Mouse (Mus musculus) heart, postnatal 0 days (tissue): ENCODE data around the gene Prim2. TPM values are rescaled to one million over a fixed set of nuclear protein-coding genes. Genes with fewer than 3 reads are reported as not detected.
"Not testable (repeated sequence)": the region's sequence is repeated elsewhere in the genome, so short reads cannot be mapped to it uniquely, and the experiment has no call there.

Experiments
- ATAC-seq: fragments of 200-750 bp; cut with Nextera tagmentation; 2 replicates; pipeline ENCODE4 v1.8.0; 2017; ENCODE audit warnings: low read depth, moderate number of reproducible peaks, moderate library complexity; ENCODE audit not compliant: insufficient read depth
- DNase-seq: peaks from one replicate; pipeline ENCODE4 v3.0.0-alpha.2; 2016; ENCODE audit warnings: low spot score
- H3K27ac ChIP-seq: fragments of 300-500 bp; sonication (generic); 2 replicates; pipeline ENCODE4 v1.5.1; 2014; ENCODE audit warnings: low read depth, mild to moderate bottlenecking
- H3K27me3 ChIP-seq: fragments of 300-500 bp; sonication (generic); 2 replicates; pipeline ENCODE4 v1.6.1; 2014; ENCODE audit warnings: low read length, mixed read lengths; ENCODE audit not compliant: control insufficient read depth, insufficient read depth
- H3K36me3 ChIP-seq: fragments of 300-500 bp; sonication (generic); replicated peaks from 2 replicates; pipeline ENCODE4 v1.6.1; 2014; ENCODE audit warnings: low read length, mixed read lengths; ENCODE audit not compliant: control insufficient read depth, insufficient read depth
- H3K4me1 ChIP-seq: fragments of 300-500 bp; sonication (generic); 2 replicates; pipeline ENCODE4 v1.6.1; 2014; ENCODE audit warnings: antibody characterized with exemption; ENCODE audit not compliant: control insufficient read depth, insufficient read depth
- H3K4me2 ChIP-seq: fragments of 300-500 bp; sonication (generic); 2 replicates; pipeline ENCODE4 v1.6.1; 2014; ENCODE audit warnings: low read depth, mild to moderate bottlenecking, low read length, moderate library complexity
- H3K4me3 ChIP-seq: fragments of 300-500 bp; sonication (generic); 2 replicates; pipeline ENCODE4 v1.5.1; 2014; ENCODE audit warnings: low read depth, low read length
- H3K9ac ChIP-seq: fragments of 300-500 bp; sonication (generic); replicated peaks from 2 replicates; pipeline ENCODE4 v1.6.1; 2014; ENCODE audit warnings: low read depth, low read length, mixed read lengths
- H3K9me3 ChIP-seq: fragments of 300-500 bp; sonication (generic); replicated peaks from 2 replicates; pipeline ENCODE4 v1.6.1; 2016; ENCODE audit warnings: low read length; ENCODE audit not compliant: control insufficient read depth
- CTCF ChIP-seq: IDR thresholded peaks from 2 replicates; pipeline ENCODE4 v1.5.1; 2016; ENCODE audit warnings: antibody characterized with exemption, control low read depth, low read depth
- EP300 ChIP-seq: IDR thresholded peaks from 2 replicates; pipeline ENCODE4 v1.6.1; 2016; ENCODE audit warnings: antibody characterized with exemption, low read depth
- WGBS: fragments of 180-500 bp; shearing (Covaris S2); extraction: QIAGEN DNeasy Blood & Tissue Kit; methylation state at CpG from one replicate; pipeline ENCODE4 v1.1.7; 2014; 5-methylcytosine and 5-hydroxymethylcytosine counted together
- polyA plus RNA-seq: library from polyadenylated mRNA; unstranded; fragments of >200 nt; fragmentation: Nextera tagmentation; extraction: Ambion mirVana; gene quantifications from 2 replicates; pipeline ENCODE4 v1.2.1, GENCODE M21; 2015
- total RNA-seq: library from RNA; depleted of rRNA; stranded (reverse); fragments of >200 nt; gene quantifications from 2 replicates; pipeline ENCODE4 v1.2.3, GENCODE M21; 2014; ENCODE audit warnings: low replicate concordance

Prim2 gene
- total and polyA plus RNA-seq, 2 experiments from 2014 or later = 4.9 to 13.9 TPM

- no peaks in the 10 kb centered on the region for H3K4me1 ChIP-seq
- no peak for DNase-seq
- WGBS = 79% methylated on average over 6 of the region's 6 CpGs
- no peak overlapping the region for H3K4me2 ChIP-seq
- no peak overlapping the region for H3K9ac ChIP-seq
- TF ChIP-seq CTCF (0 out of 2 replicates have a peak, but pooled peaks have one; percentile 6), EP300 (no peak)
- no peak overlapping the region for H3K27ac ChIP-seq
- no peak for ATAC-seq
- no peaks in the 10 kb centered on the region for H3K27me3 ChIP-seq
- no peaks in the 10 kb centered on the region for H3K9me3 ChIP-seq
- H3K4me3 ChIP-seq = no peak overlapping the region
- peaks cover 16% of the 10 kb centered on the region; the same call in 1 of the 2 replicates for H3K36me3 ChIP-seq
Measured at GRCm38 (mm10) chr1:33627803-33628202, 41.8 kb downstream of the Prim2 start.

GRCm38 (mm10) chr1:33627070-33627469, 42.5 kb downstream of the Prim2 start:
- H3K4me3 ChIP-seq = no peak overlapping the region
- peaks cover 12% of the 10 kb centered on the region; the same call in 1 of the 2 replicates for H3K36me3 ChIP-seq
- H3K9ac ChIP-seq = no peak overlapping the region
- 84% methylated on average over 2 of the region's 2 CpGs for WGBS
- no peak overlapping the region for H3K4me2 ChIP-seq
- no peak for TF ChIP-seq CTCF
- no peak for TF ChIP-seq EP300
- H3K9me3 ChIP-seq = no peaks in the 10 kb centered on the region
- H3K27me3 ChIP-seq = no peaks in the 10 kb centered on the region
- ATAC-seq (no peak), DNase-seq (no peak)
- H3K27ac ChIP-seq = no peak overlapping the region
- H3K4me1 ChIP-seq = no peaks in the 10 kb centered on the region

GRCm38 (mm10) chr1:33624900-33625299, 44.7 kb downstream of the Prim2 start:
- H3K9ac ChIP-seq = no peak overlapping the region
- no peaks in the 10 kb centered on the region for H3K27me3 ChIP-seq
- H3K4me2 ChIP-seq = no peak overlapping the region
- no peak for TF ChIP-seq EP300
- no peak for TF ChIP-seq CTCF
- 94% methylated on average over 6 of the region's 6 CpGs for WGBS
- no peaks in the 10 kb centered on the region for H3K9me3 ChIP-seq
- H3K27ac ChIP-seq = no peak overlapping the region
- DNase-seq (no peak), ATAC-seq (no peak)
- peaks cover 8% of the 10 kb centered on the region; the same call in 1 of the 2 replicates for H3K36me3 ChIP-seq
- no peak overlapping the region for H3K4me3 ChIP-seq
- no peaks in the 10 kb centered on the region for H3K4me1 ChIP-seq

GRCm38 (mm10) chr1:33624441-33624840, 45.2 kb downstream of the Prim2 start:
- 72% methylated on average over 4 of the region's 4 CpGs for WGBS
- H3K4me2 ChIP-seq = no peak overlapping the region
- DNase-seq (no peak), ATAC-seq (no peak)
- H3K36me3 ChIP-seq = peaks cover 3% of the 10 kb centered on the region; the same call in 1 of the 2 replicates
- H3K4me1 ChIP-seq = no peaks in the 10 kb centered on the region
- H3K9me3 ChIP-seq = no peaks in the 10 kb centered on the region
- no peak overlapping the region for H3K27ac ChIP-seq
- no peak overlapping the region for H3K4me3 ChIP-seq
- no peak overlapping the region for H3K9ac ChIP-seq
- no peaks in the 10 kb centered on the region for H3K27me3 ChIP-seq
- TF ChIP-seq EP300 (no peak), CTCF (no peak)

GRCm38 (mm10) chr1:33621791-33622190, 47.8 kb downstream of the Prim2 start:
- Histone ChIP-seq H3K27ac (no peak overlapping the region), H3K9me3 (no peaks in the 10 kb centered on the region), H3K4me1 (no peaks in the 10 kb centered on the region), H3K36me3 (no peaks in the 10 kb centered on the region), H3K4me3 (no peak overlapping the region), H3K9ac (no peak overlapping the region), H3K27me3 (no peaks in the 10 kb centered on the region), H3K4me2 (no peak overlapping the region)
- ATAC-seq (no peak), DNase-seq (no peak)
- WGBS = 87% methylated on average over 10 of the region's 10 CpGs
- TF ChIP-seq EP300 (no peak), CTCF (no peak)

GRCm38 (mm10) chr1:33620091-33620788, 49.4 kb downstream of the Prim2 start:
- Histone ChIP-seq H3K9me3 (no peaks in the 10 kb centered on the region), H3K4me3 (no peak overlapping the region), H3K27me3 (no peaks in the 10 kb centered on the region), H3K36me3 (no peaks in the 10 kb centered on the region), H3K4me2 (no peak overlapping the region), H3K4me1 (no peaks in the 10 kb centered on the region), H3K9ac (no peak overlapping the region), H3K27ac (no peak overlapping the region)
- DNase-seq (no peak), ATAC-seq (no peak)
- no peak for TF ChIP-seq EP300
- no peak for TF ChIP-seq CTCF
- WGBS = 89% methylated on average over 9 of the region's 9 CpGs

- H3K9ac ChIP-seq, ATAC-seq, H3K9me3 ChIP-seq, H3K27ac ChIP-seq, H3K36me3 ChIP-seq, H3K27me3 ChIP-seq, H3K4me3 ChIP-seq, DNase-seq, H3K4me2 ChIP-seq, H3K4me1 ChIP-seq: not testable (repeated sequence)
- 100% methylated on average over 3 of the region's 6 CpGs for WGBS
Measured at GRCm38 (mm10) chr1:33616642-33617041, 53.0 kb downstream of the Prim2 start.
